Mouse (Mus musculus): ENCODE measurements around the gene Cpne4.

DNA sequence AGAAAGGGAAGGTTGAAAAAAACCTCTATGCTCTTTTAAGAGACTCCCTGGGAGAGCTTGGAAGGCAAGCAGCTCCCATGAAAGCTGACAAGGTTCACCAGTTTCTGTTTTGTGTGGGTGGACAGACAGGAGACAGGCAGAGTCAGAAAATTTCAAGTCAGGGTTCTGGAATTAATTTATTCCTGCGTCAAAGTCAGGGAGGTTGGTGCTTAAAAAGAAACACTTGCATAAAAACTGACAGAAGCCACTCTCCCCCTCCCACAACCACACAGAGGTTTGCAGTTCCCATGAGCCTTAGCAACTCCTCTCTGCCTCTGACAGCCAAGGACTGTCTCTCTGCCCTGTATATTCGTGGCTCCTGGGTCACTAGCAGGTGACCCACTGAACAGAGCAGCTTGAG is 463.6 kb downstream of the Cpne4 start:
- TF ChIP-seq CTCF (IDR thresholded peaks at IDR 0.05; ENCODE audit: low read depth, low read length) (no peak), POLR2A (IDR thresholded peaks at IDR 0.05; ENCODE audit: insufficient read depth, low read length) (no peak)

Data from ES-Bruce4 (cell line).